Mouse (Mus musculus): ENCODE data around the gene Parp11. TPM values are rescaled to one million over a fixed set of nuclear protein-coding genes. Genes with fewer than 3 reads are reported as not detected.
A peak's percentile ranks its signal among the peaks of the same experiment; 100 is the strongest.
"Not testable (repeated sequence)": the region's sequence is repeated elsewhere in the genome, so short reads cannot be mapped to it uniquely, and the experiment has no call there.

Gene Parp11
- polyA plus RNA-seq, 1 experiment from 2014 or later: 26.9 TPM

- H3K4me3 ChIP-seq (ENCODE audit: low read depth, low read length): no peak overlapping the region
- H3K4me1 ChIP-seq (ENCODE audit: control insufficient read depth, insufficient read depth, low read length): peaks cover 16% of the 10 kb centered on the region; the same call in 1 of the 2 replicates
- no peak overlapping the region for H3K4me2 ChIP-seq (ENCODE audit: low read depth, low read length)
- 86% methylated on average over 9 of the region's 9 CpGs for WGBS
- H3K27me3 ChIP-seq (replicated peaks; ENCODE audit: control insufficient read depth, insufficient read depth, low read length): no peaks in the 10 kb centered on the region
- no peak overlapping the region for H3K27ac ChIP-seq (replicated peaks; ENCODE audit: low read depth, low read length)
- H3K36me3 ChIP-seq (ENCODE audit: control insufficient read depth, insufficient read depth, low read length): peaks cover 16% of the 10 kb centered on the region; the same call in 1 of the 2 replicates
- H3K9ac ChIP-seq (ENCODE audit: low read depth, low read length): no peak overlapping the region
- H3K9me3 ChIP-seq (ENCODE audit: control insufficient read depth, low read length): no peaks in the 10 kb centered on the region
- ATAC-seq (ENCODE audit: low read depth) (no peak), DNase-seq (ENCODE audit: low spot score) (no peak)
These were observed 47.7 kb downstream of the Parp11 start for GRCm38 (mm10) chr6:127494357-127494756.

- Histone ChIP-seq H3K4me1 (ENCODE audit: control insufficient read depth, insufficient read depth, low read length) (peaks cover 16% of the 10 kb centered on the region; the same call in 1 of the 2 replicates), H3K36me3 (ENCODE audit: control insufficient read depth, insufficient read depth, low read length) (peaks cover 10% of the 10 kb centered on the region; the same call in 1 of the 2 replicates), H3K27ac (replicated peaks; ENCODE audit: low read depth, low read length) (no peak overlapping the region), H3K27me3 (replicated peaks; ENCODE audit: control insufficient read depth, insufficient read depth, low read length) (no peaks in the 10 kb centered on the region), H3K4me3 (ENCODE audit: low read depth, low read length) (no peak overlapping the region), H3K9ac (ENCODE audit: low read depth, low read length) (no peak overlapping the region), H3K4me2 (ENCODE audit: low read depth, low read length) (no peak overlapping the region), H3K9me3 (ENCODE audit: control insufficient read depth, low read length) (no peaks in the 10 kb centered on the region)
- DNase-seq (ENCODE audit: low spot score): no peak
- 82% methylated on average over 2 of the region's 2 CpGs for WGBS
- no peak for ATAC-seq (ENCODE audit: low read depth)
These were observed 48.6 kb downstream of the Parp11 start for GRCm38 (mm10) chr6:127495251-127495650.

GRCm38 (mm10) chr6:127495876-127496275 lies 49.2 kb downstream of the Parp11 start:
- H3K9me3 ChIP-seq (ENCODE audit: control insufficient read depth, low read length): no peaks in the 10 kb centered on the region
- ATAC-seq (ENCODE audit: low read depth) (no peak), DNase-seq (ENCODE audit: low spot score) (peak; percentile 41)
- peaks cover 16% of the 10 kb centered on the region; the same call in 1 of the 2 replicates for H3K4me1 ChIP-seq (ENCODE audit: control insufficient read depth, insufficient read depth, low read length)
- no peak overlapping the region for H3K27ac ChIP-seq (replicated peaks; ENCODE audit: low read depth, low read length)
- H3K27me3 ChIP-seq (replicated peaks; ENCODE audit: control insufficient read depth, insufficient read depth, low read length): no peaks in the 10 kb centered on the region
- no peak overlapping the region for H3K4me3 ChIP-seq (ENCODE audit: low read depth, low read length)
- H3K36me3 ChIP-seq (ENCODE audit: control insufficient read depth, insufficient read depth, low read length): peaks cover 10% of the 10 kb centered on the region; the same call in 1 of the 2 replicates
- WGBS: 19% methylated on average over 6 of the region's 6 CpGs
- no peak overlapping the region for H3K9ac ChIP-seq (ENCODE audit: low read depth, low read length)
- no peak overlapping the region; the same call in 1 of the 2 replicates for H3K4me2 ChIP-seq (ENCODE audit: low read depth, low read length)

- 31% methylated on average over 18 of the region's 18 CpGs for WGBS
- Histone ChIP-seq H3K4me3 (ENCODE audit: low read depth, low read length) (no peak overlapping the region), H3K4me2 (ENCODE audit: low read depth, low read length) (0 out of 2 replicates have a peak overlapping the region, but pooled peaks have one; percentile 0), H3K27me3 (replicated peaks; ENCODE audit: control insufficient read depth, insufficient read depth, low read length) (no peaks in the 10 kb centered on the region), H3K9me3 (ENCODE audit: control insufficient read depth, low read length) (no peaks in the 10 kb centered on the region), H3K27ac (replicated peaks; ENCODE audit: low read depth, low read length) (0 out of 2 replicates have a peak overlapping the region, but pooled peaks have one; percentile 19), H3K4me1 (ENCODE audit: control insufficient read depth, insufficient read depth, low read length) (peaks cover 16% of the 10 kb centered on the region; the same call in 1 of the 2 replicates), H3K36me3 (ENCODE audit: control insufficient read depth, insufficient read depth, low read length) (peaks cover 4% of the 10 kb centered on the region; the same call in 1 of the 2 replicates), H3K9ac (ENCODE audit: low read depth, low read length) (no peak overlapping the region; the same call in 1 of the 2 replicates)
- ATAC-seq (ENCODE audit: low read depth) (peak; percentile 63), DNase-seq (ENCODE audit: low spot score) (peak; percentile 80)
These were observed 50.4 kb downstream of the Parp11 start for GRCm38 (mm10) chr6:127496841-127497656.

- H3K27ac ChIP-seq (replicated peaks; ENCODE audit: low read depth, low read length): no peak overlapping the region
- no peak overlapping the region for H3K4me3 ChIP-seq (ENCODE audit: low read depth, low read length)
- H3K27me3 ChIP-seq (replicated peaks; ENCODE audit: control insufficient read depth, insufficient read depth, low read length): no peaks in the 10 kb centered on the region
- WGBS: 63% methylated on average over 9 of the region's 9 CpGs
- H3K4me1 ChIP-seq (ENCODE audit: control insufficient read depth, insufficient read depth, low read length): peaks cover 16% of the 10 kb centered on the region; the same call in 1 of the 2 replicates
- H3K9ac ChIP-seq (ENCODE audit: low read depth, low read length): no peak overlapping the region
- no peaks in the 10 kb centered on the region for H3K36me3 ChIP-seq (ENCODE audit: control insufficient read depth, insufficient read depth, low read length)
- no peak overlapping the region for H3K4me2 ChIP-seq (ENCODE audit: low read depth, low read length)
- DNase-seq (ENCODE audit: low spot score): no peak
- ATAC-seq (ENCODE audit: low read depth): no peak
- no peaks in the 10 kb centered on the region for H3K9me3 ChIP-seq (ENCODE audit: control insufficient read depth, low read length)
These were observed 53.5 kb downstream of the Parp11 start for GRCm38 (mm10) chr6:127500119-127500518.

GRCm38 (mm10) chr6:127500806-127501205 lies 54.2 kb downstream of the Parp11 start:
- peaks cover 12% of the 10 kb centered on the region; the same call in 1 of the 2 replicates for H3K4me1 ChIP-seq (ENCODE audit: control insufficient read depth, insufficient read depth, low read length)
- no peak overlapping the region for H3K27ac ChIP-seq (replicated peaks; ENCODE audit: low read depth, low read length)
- no peak overlapping the region for H3K4me3 ChIP-seq (ENCODE audit: low read depth, low read length)
- H3K36me3 ChIP-seq (ENCODE audit: control insufficient read depth, insufficient read depth, low read length): no peaks in the 10 kb centered on the region
- ATAC-seq (ENCODE audit: low read depth) (no peak), DNase-seq (ENCODE audit: low spot score) (no peak)
- 76% methylated on average over 3 of the region's 3 CpGs for WGBS
- no peak overlapping the region for H3K9ac ChIP-seq (ENCODE audit: low read depth, low read length)
- no peak overlapping the region for H3K4me2 ChIP-seq (ENCODE audit: low read depth, low read length)
- no peaks in the 10 kb centered on the region for H3K9me3 ChIP-seq (ENCODE audit: control insufficient read depth, low read length)
- H3K27me3 ChIP-seq (replicated peaks; ENCODE audit: control insufficient read depth, insufficient read depth, low read length): no peaks in the 10 kb centered on the region

- Histone ChIP-seq H3K4me1 (ENCODE audit: control insufficient read depth, insufficient read depth, low read length) (peaks cover 1% of the 10 kb centered on the region; the same call in 1 of the 2 replicates), H3K27ac (replicated peaks; ENCODE audit: low read depth, low read length) (no peak overlapping the region), H3K4me2 (ENCODE audit: low read depth, low read length) (no peak overlapping the region), H3K4me3 (ENCODE audit: low read depth, low read length) (no peak overlapping the region), H3K9ac (ENCODE audit: low read depth, low read length) (no peak overlapping the region), H3K27me3 (replicated peaks; ENCODE audit: control insufficient read depth, insufficient read depth, low read length) (no peaks in the 10 kb centered on the region), H3K9me3 (ENCODE audit: control insufficient read depth, low read length) (no peaks in the 10 kb centered on the region), H3K36me3 (ENCODE audit: control insufficient read depth, insufficient read depth, low read length) (no peaks in the 10 kb centered on the region)
- ATAC-seq (ENCODE audit: low read depth): no peak
- peak; percentile 64 for DNase-seq (ENCODE audit: low spot score)
- 48% methylated on average over 3 of the region's 3 CpGs for WGBS
These were observed 55.9 kb downstream of the Parp11 start for GRCm38 (mm10) chr6:127502530-127502929.

GRCm38 (mm10) chr6:127513776-127514175 lies 67.1 kb downstream of the Parp11 start:
- not testable (repeated sequence) for H3K4me1 ChIP-seq (ENCODE audit: control insufficient read depth, insufficient read depth, low read length); H3K9ac ChIP-seq (ENCODE audit: low read depth, low read length); H3K36me3 ChIP-seq (ENCODE audit: control insufficient read depth, insufficient read depth, low read length); H3K27me3 ChIP-seq (replicated peaks; ENCODE audit: control insufficient read depth, insufficient read depth, low read length); H3K4me3 ChIP-seq (ENCODE audit: low read depth, low read length); H3K4me2 ChIP-seq (ENCODE audit: low read depth, low read length); H3K27ac ChIP-seq (replicated peaks; ENCODE audit: low read depth, low read length); H3K9me3 ChIP-seq (ENCODE audit: control insufficient read depth, low read length); DNase-seq (ENCODE audit: low spot score); ATAC-seq (ENCODE audit: low read depth)
- 90% methylated on average over 5 of the region's 12 CpGs for WGBS
